Mouse (Mus musculus) small intestine, adult 2 months (tissue): ENCODE data around the gene Ttc8. TPM values are rescaled to one million over a fixed set of nuclear protein-coding genes. Genes with fewer than 3 reads are reported as not detected.
A peak's percentile ranks its signal among the peaks of the same experiment; 100 is the strongest.
"Not testable (repeated sequence)": the region's sequence is repeated elsewhere in the genome, so short reads cannot be mapped to it uniquely, and the experiment has no call there.

Source experiments
- H3K27ac ChIP-seq: fragments of 200-500 bp; 2 replicates; pipeline ENCODE4 v1.5.1; 2012; ENCODE audit warnings: low read depth, low read length, control low read depth, inconsistent platforms; ENCODE audit not compliant: insufficient read depth
- H3K27me3 ChIP-seq: fragments of 200-500 bp; 2 replicates; pipeline ENCODE4 v1.6.1; 2012; ENCODE audit warnings: mild to moderate bottlenecking, moderate library complexity, low read length, inconsistent platforms; ENCODE audit not compliant: control insufficient read depth, insufficient read depth
- H3K36me3 ChIP-seq: fragments of 200-500 bp; 2 replicates; pipeline ENCODE4 v1.6.1; 2012; ENCODE audit warnings: mild to moderate bottlenecking, low read length, control low read depth, inconsistent platforms; ENCODE audit not compliant: control insufficient read depth, insufficient read depth
- H3K4me1 ChIP-seq: fragments of 200-500 bp; 2 replicates; pipeline ENCODE4 v1.6.1; 2012; ENCODE audit warnings: low read length, inconsistent platforms, mixed read lengths; ENCODE audit not compliant: control insufficient read depth, insufficient read depth, insufficient read length
- H3K4me3 ChIP-seq: fragments of 200-500 bp; 2 replicates; pipeline ENCODE4 v1.5.1; 2012; ENCODE audit warnings: low read depth, mild to moderate bottlenecking, control low read depth, inconsistent platforms, low read length, moderate library complexity
- CTCF ChIP-seq: fragments of 200-500 bp; IDR thresholded peaks from 2 replicates; pipeline ENCODE4 v1.5.1; 2012; ENCODE audit warnings: low read depth, mild to moderate bottlenecking, control low read depth, inconsistent platforms, low read length, moderate library complexity, mixed read lengths; ENCODE audit not compliant: insufficient replicate concordance, insufficient read length; ENCODE audit errors: extremely low read depth
- POLR2A ChIP-seq: fragments of 200-500 bp; IDR thresholded peaks from 2 replicates; pipeline ENCODE4 v1.6.1; 2012; ENCODE audit warnings: low read depth, mild to moderate bottlenecking, control low read depth, inconsistent platforms, low read length, moderate library complexity
- WGBS: fragments of 180-500 bp; shearing (Covaris S2); methylation state at CpG from one replicate; pipeline ENCODE4 v1.1.7; 2018; 5-methylcytosine and 5-hydroxymethylcytosine counted together
- polyA plus RNA-seq: library from polyadenylated mRNA; depleted of rRNA; stranded (reverse); fragments of >200 nt; gene quantifications from 2 replicates; pipeline ENCODE4 v1.2.3, GENCODE M21; 2012

Gene Ttc8
- polyA plus RNA-seq, 1 experiment: 3.5 TPM

DNA sequence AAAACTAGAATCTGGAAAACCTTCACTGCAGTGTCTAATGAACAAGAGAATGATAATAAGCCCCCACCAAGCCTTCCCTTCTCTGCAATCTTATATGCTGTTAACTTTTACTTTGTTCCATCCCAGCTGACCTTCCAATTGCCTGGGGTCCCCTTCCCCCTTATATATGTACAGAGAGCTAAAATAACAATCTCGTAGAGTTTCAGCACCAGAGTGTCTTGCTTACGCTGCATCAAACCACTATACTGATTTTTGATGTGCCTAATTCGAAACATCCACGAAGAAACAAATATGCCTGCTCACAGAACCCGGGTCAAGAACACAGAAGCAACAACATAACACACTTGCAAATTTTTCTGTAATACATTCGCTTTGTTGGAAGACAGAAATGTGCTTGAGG lies 20.7 kb upstream of the Ttc8 start:
- Histone ChIP-seq H3K36me3 (no peaks in the 10 kb centered on the region), H3K27ac (no peak overlapping the region), H3K27me3 (peaks cover 14% of the 10 kb centered on the region), H3K4me1 (peaks cover 2% of the 10 kb centered on the region; the same call in 1 of the 2 replicates), H3K4me3 (no peak overlapping the region)
- TF ChIP-seq POLR2A (no peak), CTCF (no peak)
- 83% methylated on average over 6 of the region's 6 CpGs for WGBS

DNA sequence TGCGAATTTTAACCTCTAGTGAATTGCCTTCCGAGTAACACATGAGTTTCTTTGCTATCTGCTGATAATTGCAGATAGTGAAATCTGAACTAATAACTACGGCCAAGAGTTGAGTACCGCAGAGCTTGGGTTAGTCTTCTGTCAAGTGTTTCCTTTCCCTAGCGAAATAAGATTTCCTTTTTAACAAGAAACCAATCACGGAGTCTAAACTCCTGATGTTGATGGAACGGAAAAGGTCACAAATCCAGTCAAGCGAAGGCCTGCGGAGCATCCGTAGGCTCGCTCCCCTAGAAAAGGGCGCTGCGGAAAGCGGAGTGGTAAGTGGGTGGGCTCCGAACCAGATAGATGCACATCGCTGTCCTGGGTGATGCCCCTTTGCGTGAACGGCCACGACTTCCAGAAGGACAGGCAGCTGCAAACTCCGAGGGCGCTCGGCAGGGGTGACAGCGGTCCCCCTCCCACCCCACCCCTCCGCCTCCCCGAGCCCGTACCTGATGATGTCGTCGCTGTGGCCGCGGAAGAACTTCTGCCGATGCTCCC lies 20.0 kb upstream of the Ttc8 start:
- Histone ChIP-seq H3K4me1 (peaks cover 2% of the 10 kb centered on the region; the same call in 1 of the 2 replicates), H3K27me3 (peaks cover 14% of the 10 kb centered on the region), H3K27ac (no peak overlapping the region), H3K36me3 (no peaks in the 10 kb centered on the region), H3K4me3 (peak overlapping the region; percentile 98)
- TF ChIP-seq CTCF (no peak), POLR2A (no peak)
- WGBS: 3% methylated on average over 31 of the region's 31 CpGs

DNA sequence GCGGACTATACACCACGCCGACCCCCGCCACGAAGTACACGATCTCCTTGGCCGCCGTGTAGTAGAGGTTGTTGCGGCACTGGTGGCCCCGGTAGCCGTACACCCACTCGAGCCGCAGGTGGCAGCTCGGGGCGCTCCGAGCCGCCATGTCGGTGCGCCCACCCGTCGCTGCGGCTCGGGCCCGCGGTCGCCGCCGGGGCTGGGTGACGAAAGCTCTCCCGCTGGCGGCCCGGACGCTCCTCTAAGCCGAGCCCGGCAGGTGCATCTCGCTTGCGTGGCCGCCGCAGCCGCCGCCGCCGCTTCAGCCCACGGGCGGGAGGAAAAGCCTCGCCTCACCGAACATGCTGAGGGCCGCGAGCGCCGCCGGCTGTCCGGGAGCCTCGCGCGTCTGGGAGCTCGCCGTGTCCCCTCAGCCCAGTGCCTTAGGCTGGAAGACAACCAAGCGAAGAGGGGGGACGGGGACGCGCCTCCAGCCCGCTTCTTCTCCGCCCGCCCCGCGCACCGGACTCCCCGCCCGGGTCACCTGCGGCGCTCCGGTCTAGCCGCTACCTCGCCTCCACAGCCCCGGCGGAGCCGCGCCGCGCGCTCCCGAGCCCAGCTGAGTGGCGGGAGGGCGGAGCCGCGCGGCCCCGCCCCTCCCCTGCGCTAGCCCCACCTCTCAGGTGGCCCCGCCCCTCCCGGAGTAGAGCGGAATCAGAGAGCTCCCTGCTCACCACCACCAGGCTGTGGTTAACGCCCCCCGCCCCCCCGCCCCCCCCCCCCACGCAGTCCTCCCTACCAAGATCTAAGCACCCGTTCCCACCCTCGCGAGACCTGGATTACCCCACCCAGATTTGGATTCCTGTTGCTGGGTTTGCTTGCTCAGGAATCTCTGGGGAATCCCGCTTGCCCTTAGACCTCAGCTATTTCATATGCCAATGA lies 19.2 kb upstream of the Ttc8 start, which contains the start of gene Eml5:
Gene Eml5 (minus strand): TSS at position 604 of the 921 bp plus-strand sequence.
- WGBS: 1% methylated on average over 96 of the region's 101 CpGs
- Histone ChIP-seq H3K4me1 (peaks cover 2% of the 10 kb centered on the region; the same call in 1 of the 2 replicates), H3K27me3 (peaks cover 14% of the 10 kb centered on the region), H3K4me3 (peak within 1 kb of the TSS; percentile 98), H3K36me3 (no peaks in the 10 kb centered on the region), H3K27ac (no peak within 1 kb of the TSS)
- no peak for TF ChIP-seq POLR2A
- no peak for TF ChIP-seq CTCF

DNA sequence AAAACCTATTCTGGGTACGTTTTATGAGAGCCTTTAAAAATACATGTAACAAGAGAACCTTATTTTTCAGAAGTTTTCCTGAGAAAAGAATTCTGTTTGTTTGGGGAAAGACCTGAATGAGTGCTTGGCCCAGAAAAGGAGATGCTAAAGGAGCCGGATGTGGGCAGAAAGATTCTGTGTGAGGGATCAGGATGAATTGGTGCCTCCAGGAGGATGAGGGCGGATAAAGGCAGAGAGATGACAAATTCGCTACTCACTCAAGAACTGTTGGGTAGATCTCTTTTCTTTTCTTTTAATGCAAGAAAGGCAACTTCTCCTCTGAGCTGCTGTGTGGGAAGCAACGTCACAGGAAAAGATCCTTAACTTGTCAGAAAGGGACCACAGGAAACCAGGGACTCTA lies 14.9 kb upstream of the Ttc8 start:
- Histone ChIP-seq H3K4me3 (no peak overlapping the region), H3K4me1 (peaks cover under 1% of the 10 kb centered on the region; the same call in 1 of the 2 replicates), H3K36me3 (no peaks in the 10 kb centered on the region), H3K27ac (no peak overlapping the region), H3K27me3 (peaks cover 11% of the 10 kb centered on the region)
- TF ChIP-seq CTCF: no peak
- TF ChIP-seq POLR2A: no peak
- WGBS: 66% methylated on average over 5 of the region's 5 CpGs

DNA sequence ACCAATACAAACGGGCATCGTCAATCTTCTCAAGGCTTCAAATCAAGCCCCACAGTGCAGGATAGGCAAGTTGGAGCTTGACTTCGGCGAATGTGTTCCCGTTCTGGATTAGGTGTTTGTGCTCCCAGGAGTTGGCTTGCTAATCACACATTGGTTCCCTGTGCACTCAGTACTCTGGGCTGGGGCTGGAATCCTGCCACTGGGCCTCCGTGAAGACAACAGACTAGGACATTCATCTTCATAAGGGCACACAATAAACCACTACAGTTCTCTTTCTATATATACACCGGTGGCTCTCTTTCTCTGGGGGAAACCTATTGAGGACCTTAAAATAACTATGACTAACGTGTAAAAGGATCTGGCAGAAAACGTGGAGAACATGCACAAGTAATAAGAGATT lies 10.3 kb upstream of the Ttc8 start:
- Histone ChIP-seq H3K36me3 (no peaks in the 10 kb centered on the region), H3K27ac (no peak overlapping the region), H3K4me3 (no peak overlapping the region), H3K27me3 (no peaks in the 10 kb centered on the region), H3K4me1 (no peaks in the 10 kb centered on the region)
- no peak for TF ChIP-seq POLR2A
- 70% methylated on average over 9 of the region's 9 CpGs for WGBS

DNA sequence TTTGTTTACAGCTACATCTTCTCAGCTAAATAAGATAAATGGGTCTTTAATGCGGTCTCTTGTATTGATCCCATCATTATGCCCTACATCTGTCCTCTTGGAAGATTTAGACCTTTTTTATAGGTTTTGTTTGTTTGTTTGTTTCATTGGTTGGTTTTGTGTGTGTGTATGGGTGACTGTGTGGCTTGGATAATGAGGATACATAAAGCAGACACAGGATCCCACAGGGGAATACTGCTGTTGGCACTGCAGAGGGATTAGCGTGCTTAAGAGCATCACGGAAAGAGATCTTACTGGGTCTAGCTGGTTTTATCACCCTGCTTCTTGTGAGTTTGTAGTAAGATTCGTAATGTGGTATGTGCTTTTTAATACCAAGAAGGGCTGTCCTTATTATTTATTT lies 10.8 kb downstream of the Ttc8 start:
- 83% methylated on average over 4 of the region's 4 CpGs for WGBS
- no peaks in the 10 kb centered on the region for H3K36me3 ChIP-seq
- TF ChIP-seq CTCF (no peak), POLR2A (no peak)
- no peaks in the 10 kb centered on the region; the same call in 1 of the 2 replicates for H3K27me3 ChIP-seq
- H3K4me1 ChIP-seq: no peaks in the 10 kb centered on the region
- H3K27ac ChIP-seq: no peak overlapping the region
- H3K4me3 ChIP-seq: no peak overlapping the region

DNA sequence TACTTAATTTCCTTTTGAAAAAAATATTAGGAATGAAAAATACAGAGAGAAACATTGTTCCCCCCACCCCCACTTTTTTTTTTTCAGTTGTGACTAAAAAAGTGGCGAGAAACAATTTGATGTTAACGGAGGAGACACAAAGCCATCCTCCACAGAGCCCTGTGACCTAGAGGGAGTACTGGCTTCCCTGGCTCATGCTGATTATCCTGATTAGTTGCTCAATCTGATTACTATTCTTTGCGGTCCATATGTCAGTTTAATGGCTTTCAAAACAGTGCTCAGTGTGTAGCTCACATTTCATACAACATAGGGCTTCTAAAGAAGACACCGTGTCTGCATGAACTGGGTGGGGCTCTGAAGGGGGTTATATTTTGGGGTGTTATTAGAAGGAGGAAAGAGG lies 12.1 kb downstream of the Ttc8 start:
- no peak overlapping the region for H3K4me3 ChIP-seq
- no peaks in the 10 kb centered on the region; the same call in 1 of the 2 replicates for H3K27me3 ChIP-seq
- H3K27ac ChIP-seq: no peak overlapping the region
- no peaks in the 10 kb centered on the region for H3K4me1 ChIP-seq
- no peaks in the 10 kb centered on the region for H3K36me3 ChIP-seq
- TF ChIP-seq CTCF (no peak), POLR2A (no peak)
- WGBS: 92% methylated on average over 4 of the region's 4 CpGs

DNA sequence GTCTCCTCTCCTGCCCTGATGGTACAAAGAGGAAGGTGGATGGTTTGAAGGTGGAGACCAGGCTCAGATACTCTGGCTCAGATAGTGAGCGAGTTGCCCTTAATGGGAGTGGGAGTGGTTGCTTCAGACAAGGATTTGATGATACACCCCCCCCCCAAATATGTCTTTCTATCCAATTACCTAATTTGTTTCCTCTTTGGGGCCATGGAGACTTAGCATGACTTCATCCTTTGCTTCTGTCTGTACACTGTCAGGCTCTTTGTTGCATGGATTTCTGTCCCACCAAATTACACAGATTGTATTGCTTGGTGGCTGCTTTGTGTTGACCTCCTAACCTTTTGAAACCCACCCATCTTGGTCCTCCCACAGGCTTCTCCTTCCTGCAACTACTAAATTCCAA lies 12.5 kb downstream of the Ttc8 start:
- TF ChIP-seq CTCF (no peak), POLR2A (no peak)
- H3K36me3 ChIP-seq: no peaks in the 10 kb centered on the region
- H3K27me3 ChIP-seq: no peaks in the 10 kb centered on the region; the same call in 1 of the 2 replicates
- no peak overlapping the region for H3K27ac ChIP-seq
- no peaks in the 10 kb centered on the region for H3K4me1 ChIP-seq
- 96% methylated on average over 1 of the region's 1 CpGs for WGBS
- no peak overlapping the region for H3K4me3 ChIP-seq

DNA sequence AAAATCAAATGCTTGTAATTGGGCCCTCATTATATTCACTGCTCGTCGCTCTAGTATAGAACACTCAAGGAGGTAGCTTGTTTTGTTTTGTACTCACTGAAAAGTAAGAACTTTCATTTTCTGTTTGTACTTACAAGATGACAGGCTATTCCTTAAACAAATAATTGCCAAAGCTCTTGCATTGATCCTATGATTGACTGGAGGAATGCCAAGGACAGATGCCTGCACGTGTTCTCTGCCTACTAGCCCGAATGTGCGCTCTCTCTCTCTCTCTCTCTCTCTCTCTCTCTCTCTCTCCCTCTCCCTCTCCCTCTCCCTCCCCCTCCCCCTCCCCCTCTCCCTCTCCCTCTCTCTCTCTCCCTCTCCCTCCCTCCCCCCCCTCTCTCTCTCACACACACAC lies 30.9 kb downstream of the Ttc8 start:
- WGBS: 34% methylated on average over 5 of the region's 5 CpGs
- not testable (repeated sequence) for H3K4me3 ChIP-seq, H3K4me1 ChIP-seq, H3K36me3 ChIP-seq, H3K27me3 ChIP-seq, H3K27ac ChIP-seq
